Mouse (Mus musculus): ENCODE data around the gene Socs2.

Socs2 gene

GRCm38 (mm10) chr10:95340676-95341075 is 76.3 kb downstream of the Socs2 start:
- 85% methylated on average over 4 of the region's 4 CpGs for WGBS

DNA sequence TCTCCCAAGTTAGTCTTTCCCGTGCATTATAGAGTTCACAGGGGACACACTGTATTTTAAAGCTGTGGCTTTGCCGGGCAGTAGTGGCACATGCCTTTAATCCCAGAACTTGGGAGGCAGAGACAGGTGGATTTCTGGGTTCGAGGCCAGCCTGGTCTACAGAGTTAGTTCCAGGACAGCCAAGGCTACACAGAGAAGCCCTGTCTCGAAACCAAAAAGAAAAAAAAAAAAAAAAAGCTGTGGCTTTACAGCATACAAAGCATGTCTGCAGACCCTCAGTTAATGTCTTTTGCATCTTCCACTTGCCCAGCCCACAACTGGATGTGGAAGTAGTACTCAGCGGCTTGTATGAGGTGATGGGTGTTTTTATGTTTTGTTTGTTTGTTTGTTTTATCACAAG is 79.4 kb downstream of the Socs2 start:
- WGBS = 74% methylated on average over 5 of the region's 5 CpGs

DNA sequence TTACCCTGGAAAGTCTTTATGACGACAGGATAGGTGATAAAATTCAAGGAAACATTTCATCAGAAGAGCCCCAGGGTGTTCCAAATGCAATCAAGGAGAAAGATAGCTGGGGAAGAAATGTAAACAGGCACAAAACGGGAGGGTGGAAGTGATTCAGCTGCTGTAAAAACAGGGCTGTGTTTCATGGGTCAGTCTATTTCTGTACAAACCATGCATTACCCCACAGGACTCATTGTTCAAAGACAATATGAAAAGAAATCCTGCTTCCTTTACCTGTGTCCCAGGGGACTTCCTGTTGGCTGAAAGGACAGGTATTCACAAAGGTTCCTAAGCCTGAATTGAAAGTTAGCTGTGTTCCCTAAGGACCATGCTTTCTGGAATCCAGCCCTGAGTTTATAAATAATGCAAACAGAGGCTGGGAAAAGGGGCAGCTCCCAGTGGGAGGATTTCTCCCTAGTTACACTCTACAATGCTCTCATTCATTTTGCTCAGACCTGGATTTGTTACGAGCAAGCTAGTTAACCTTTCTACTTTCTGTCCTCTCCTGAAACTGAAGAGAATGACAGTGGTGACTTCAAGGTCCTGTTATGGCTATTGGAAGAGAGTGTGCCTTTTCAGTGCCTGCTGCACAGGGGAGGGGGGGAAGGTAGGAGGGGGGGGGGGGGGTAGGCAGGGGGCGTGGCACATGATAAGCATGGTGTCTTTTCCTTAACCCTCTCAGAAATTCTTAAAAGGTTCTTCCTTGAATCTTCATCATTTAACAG is 80.0 kb downstream of the Socs2 start:
- WGBS = 26% methylated on average over 4 of the region's 4 CpGs

All from cerebral cortex, adult 2 months (tissue).